Mouse (Mus musculus): ENCODE results near the gene Ppp4r1. TPM values are rescaled to one million over a fixed set of nuclear protein-coding genes. Genes with fewer than 3 reads are reported as not detected.

Ppp4r1 gene
- total and polyA plus RNA-seq, 3 experiments: 12.9 to 17.1 (median 13.6) TPM

- Histone ChIP-seq H3K27me3 (replicated peaks) (no peaks in the 10 kb centered on the region), H3K4me1 (ENCODE audit: control insufficient read depth in 1 of 2, insufficient read depth in 2 of 2) (peaks cover 17 to 45% of the 10 kb centered on the region in 2 experiments), H3K79me2 (replicated peaks; ENCODE audit: control insufficient read depth, extremely low read depth, insufficient read depth, poor library complexity, severe bottlenecking) (peaks cover 20% of the 10 kb centered on the region), H3K4me3 (replicated peaks in 1 of 3; ENCODE audit: low read depth in 2 of 3, low read length in 2 of 3, poor library complexity in 1 of 3) (peak overlapping the region; percentile 82 to 100 (median 92)), H3K4me2 (ENCODE audit: insufficient read depth, low read depth, poor library complexity, severe bottlenecking) (peak overlapping the region; percentile 84), H3K36me3 (replicated peaks in 1 of 2; ENCODE audit: control insufficient read depth in 1 of 2, insufficient read depth in 1 of 2, low read length in 1 of 2) (peaks cover 2 to 17% of the 10 kb centered on the region in 2 experiments), H3K9me3 (replicated peaks; ENCODE audit: low read length) (no peaks in the 10 kb centered on the region), H3K9ac (ENCODE audit: insufficient read depth, low read depth) (peak overlapping the region; percentile 100), H3K27ac (ENCODE audit: insufficient read depth, low read depth) (peak overlapping the region; percentile 68)
- TF ChIP-seq UBTF (IDR thresholded peaks at IDR 0.05; ENCODE audit: low read depth, low read length) (0 out of 2 replicates have a peak, but pooled peaks have one; percentile 58), E2F4 (IDR thresholded peaks at IDR 0.05; ENCODE audit: insufficient replicate concordance, low read depth, low read length) (no peak), SIN3A (IDR thresholded peaks at IDR 0.05; ENCODE audit: low read length) (peak; percentile 51; the same call in 1 of the 2 replicates), MYC (IDR thresholded peaks at IDR 0.05; ENCODE audit: low read depth, low read length) (no peak), EP300 (IDR thresholded peaks at IDR 0.05; ENCODE audit: low read length) (no peak), KAT2A (IDR thresholded peaks at IDR 0.05; ENCODE audit: insufficient replicate concordance, low read length) (no peak)
- DNase-seq (ENCODE audit: extremely low read depth): no peak
- in situ Hi-C loops (cut with MboI; ENCODE audit: low pct_ligation_motif_present, low pct_unique_long_range_greater_than_20kb, low sequenced_read_pairs) (no loop called here), dilution Hi-C loops (cut with MboI; ENCODE audit: extremely low pct_ligation_motif_present, extremely low pct_unique_long_range_greater_than_20kb, low sequenced_read_pairs) (no loop called here)
These were observed 1.1 kb downstream of the Ppp4r1 start for GRCm38 (mm10) chr17:65783182-65784161.

GRCm38 (mm10) chr17:65784610-65785140 is 2.3 kb downstream of the Ppp4r1 start:
- Histone ChIP-seq H3K9ac (ENCODE audit: insufficient read depth, low read depth) (peak overlapping the region; percentile 100), H3K36me3 (replicated peaks in 1 of 2; ENCODE audit: control insufficient read depth in 1 of 2, insufficient read depth in 1 of 2, low read length in 1 of 2) (peaks cover 2 to 19% of the 10 kb centered on the region in 2 experiments), H3K9me3 (replicated peaks; ENCODE audit: low read length) (no peaks in the 10 kb centered on the region), H3K27me3 (replicated peaks) (no peaks in the 10 kb centered on the region), H3K27ac (ENCODE audit: insufficient read depth, low read depth) (no peak overlapping the region; the same call in 1 of the 2 replicates), H3K79me2 (replicated peaks; ENCODE audit: control insufficient read depth, extremely low read depth, insufficient read depth, poor library complexity, severe bottlenecking) (peaks cover 29% of the 10 kb centered on the region), H3K4me3 (replicated peaks in 1 of 3; ENCODE audit: low read depth in 2 of 3, low read length in 2 of 3, poor library complexity in 1 of 3) (peak overlapping the region; percentile 49 to 92 (median 82)), H3K4me2 (ENCODE audit: insufficient read depth, low read depth, poor library complexity, severe bottlenecking) (peak overlapping the region; percentile 67), H3K4me1 (ENCODE audit: control insufficient read depth in 1 of 2, insufficient read depth in 2 of 2) (peaks cover 23 to 57% of the 10 kb centered on the region in 2 experiments)
- dilution Hi-C loops (cut with MboI; ENCODE audit: extremely low pct_ligation_motif_present, extremely low pct_unique_long_range_greater_than_20kb, low sequenced_read_pairs): no loop called here
- no peak for DNase-seq (ENCODE audit: extremely low read depth)
- in situ Hi-C loops (cut with MboI; ENCODE audit: low pct_ligation_motif_present, low pct_unique_long_range_greater_than_20kb, low sequenced_read_pairs): no loop called here
- TF ChIP-seq MEF2A (IDR thresholded peaks at IDR 0.05; ENCODE audit: borderline replicate concordance, low read depth, low read length) (no peak), KAT2A (IDR thresholded peaks at IDR 0.05; ENCODE audit: insufficient replicate concordance, low read length) (no peak), SIN3A (IDR thresholded peaks at IDR 0.05; ENCODE audit: low read length) (no peak), MAFK (IDR thresholded peaks at IDR 0.05; ENCODE audit: insufficient replicate concordance, low read length) (peak; percentile 99), BHLHE40 (IDR thresholded peaks at IDR 0.05; ENCODE audit: low read depth, low read length) (no peak), CHD2 (IDR thresholded peaks at IDR 0.05; ENCODE audit: low read length) (no peak), ELF1 (IDR thresholded peaks at IDR 0.05; ENCODE audit: low read depth, low read length) (0 out of 2 replicates have a peak, but pooled peaks have one; percentile 21), ZMIZ1 (IDR thresholded peaks at IDR 0.05; ENCODE audit: low read depth, low read length) (no peak), HCFC1 (IDR thresholded peaks at IDR 0.05; ENCODE audit: low read depth, low read length) (no peak), NELFE (IDR thresholded peaks at IDR 0.05; ENCODE audit: low read depth, low read length) (no peak)
